Mouse (Mus musculus): ENCODE results near the gene Prnd. TPM values are rescaled to one million over a fixed set of nuclear protein-coding genes. Genes with fewer than 3 reads are reported as not detected.

The Prnd gene
- polyA plus RNA-seq, 1 experiment from 2014 or later: 14.6 TPM

DNA sequence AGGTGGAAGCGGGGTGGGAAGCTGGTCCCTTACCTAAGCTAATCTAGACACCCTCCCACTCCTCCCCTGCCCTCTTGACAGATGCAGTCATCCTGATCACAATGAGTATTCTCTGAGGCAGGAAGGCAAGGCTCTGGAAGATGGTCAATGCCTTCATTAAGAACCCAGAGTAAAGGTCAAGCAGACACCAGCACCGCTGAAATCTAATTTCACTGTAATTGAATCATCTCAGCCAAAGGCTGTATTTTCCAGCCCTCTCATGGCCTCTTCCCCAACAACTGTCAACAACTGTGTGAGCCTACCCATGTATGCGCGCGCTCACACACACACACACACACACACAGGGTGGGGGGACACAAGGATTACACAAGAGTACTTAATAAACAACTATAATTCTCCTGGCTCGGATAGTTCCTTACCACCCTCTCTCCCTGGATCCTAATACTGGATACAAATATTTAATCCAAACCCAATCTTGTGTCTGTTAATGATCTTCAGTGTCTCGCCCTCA lies 42.3 kb upstream of the Prnd start:
- no peak for ATAC-seq (ENCODE audit: insufficient number of reproducible peaks, low FRiP score, low TSS enrichment, low read depth)
- Histone ChIP-seq H3K4me2 (ENCODE audit: low read depth, severe bottlenecking) (no peak overlapping the region), H3K27ac (replicated peaks; ENCODE audit: low read depth, low read length) (no peak overlapping the region), H3K36me3 (ENCODE audit: control insufficient read depth, insufficient read depth, low read length) (no peaks in the 10 kb centered on the region), H3K4me3 (ENCODE audit: low read depth, low read length) (no peak overlapping the region), H3K4me1 (ENCODE audit: control insufficient read depth, insufficient read depth, low read length) (peaks cover 2% of the 10 kb centered on the region; the same call in 1 of the 2 replicates), H3K9me3 (ENCODE audit: control insufficient read depth, low read length) (no peaks in the 10 kb centered on the region), H3K27me3 (ENCODE audit: control insufficient read depth, insufficient read depth, low read length) (no peaks in the 10 kb centered on the region), H3K9ac (ENCODE audit: low read length) (no peak overlapping the region)
- 93% methylated on average over 7 of the region's 7 CpGs for WGBS
- no peak for DNase-seq (ENCODE audit: low spot score)

DNA sequence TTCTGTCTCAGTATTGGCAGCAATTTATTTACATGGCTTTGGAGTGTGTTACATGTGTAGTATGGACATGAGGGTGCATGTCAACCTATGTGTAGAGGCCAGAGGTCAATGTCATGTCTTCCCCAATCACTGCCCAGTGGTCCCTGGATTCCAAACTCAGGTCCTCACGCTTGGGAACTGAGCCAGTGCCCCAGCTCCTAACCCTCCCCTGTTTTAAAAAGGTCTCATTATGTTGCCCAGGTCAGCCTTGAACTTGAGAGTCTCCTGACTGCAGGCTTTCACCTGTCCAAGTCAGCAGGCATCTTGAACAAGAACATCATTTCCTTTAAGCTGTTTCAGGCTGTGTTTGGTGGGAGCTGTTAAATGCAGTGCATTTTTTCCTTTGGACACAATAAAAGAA lies 41.8 kb upstream of the Prnd start:
- DNase-seq (ENCODE audit: low spot score) (no peak), ATAC-seq (ENCODE audit: insufficient number of reproducible peaks, low FRiP score, low TSS enrichment, low read depth) (no peak)
- H3K27me3 ChIP-seq (ENCODE audit: control insufficient read depth, insufficient read depth, low read length): no peaks in the 10 kb centered on the region
- WGBS: 71% methylated on average over 1 of the region's 1 CpGs
- H3K27ac ChIP-seq (replicated peaks; ENCODE audit: low read depth, low read length): no peak overlapping the region
- no peak overlapping the region; the same call in 1 of the 2 replicates for H3K4me2 ChIP-seq (ENCODE audit: low read depth, severe bottlenecking)
- no peaks in the 10 kb centered on the region for H3K9me3 ChIP-seq (ENCODE audit: control insufficient read depth, low read length)
- H3K4me3 ChIP-seq (ENCODE audit: low read depth, low read length): no peak overlapping the region; the same call in 1 of the 2 replicates
- no peaks in the 10 kb centered on the region for H3K36me3 ChIP-seq (ENCODE audit: control insufficient read depth, insufficient read depth, low read length)
- peaks cover 2% of the 10 kb centered on the region; the same call in 1 of the 2 replicates for H3K4me1 ChIP-seq (ENCODE audit: control insufficient read depth, insufficient read depth, low read length)
- no peak overlapping the region for H3K9ac ChIP-seq (ENCODE audit: low read length)

DNA sequence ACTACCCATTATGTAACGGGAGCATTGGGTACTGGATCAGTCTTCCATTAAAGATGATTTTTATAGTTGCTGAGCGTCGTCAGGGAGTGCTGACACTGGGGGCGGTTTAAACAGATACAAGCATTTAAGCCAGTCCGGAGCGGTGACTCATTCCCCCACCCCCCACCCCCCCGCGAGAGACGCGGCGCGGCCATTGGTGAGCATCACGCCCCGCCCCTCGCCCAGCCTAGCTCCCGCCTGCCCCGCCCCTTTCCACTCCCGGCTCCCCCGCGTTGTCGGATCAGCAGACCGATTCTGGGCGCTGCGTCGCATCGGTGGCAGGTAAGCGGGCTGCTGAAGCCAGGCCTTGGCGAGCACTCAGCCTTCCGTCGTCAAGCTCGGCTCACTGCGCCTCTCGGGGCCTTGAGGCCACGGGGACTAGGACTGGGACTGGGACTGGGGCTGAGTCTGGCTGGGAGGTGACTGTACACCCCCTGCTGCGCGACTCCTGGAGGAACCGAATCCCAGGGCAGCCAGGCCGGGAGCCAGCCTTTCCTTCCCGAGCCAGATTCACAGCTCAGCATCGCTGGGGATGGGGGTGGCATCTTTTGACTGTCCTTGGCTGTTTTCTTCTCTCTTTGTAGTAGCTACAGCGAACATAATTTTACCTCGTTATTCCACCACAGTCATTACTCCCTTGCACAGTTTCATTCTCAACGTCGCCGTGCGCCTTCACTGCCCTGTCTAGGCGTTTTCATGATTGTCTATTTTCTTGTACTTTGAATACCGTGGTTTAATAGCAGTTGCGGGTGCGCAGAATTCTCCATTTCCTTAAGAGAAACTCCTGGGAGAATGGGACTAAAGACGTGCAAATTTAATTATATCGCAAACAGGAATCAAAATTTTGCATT lies 40.7 kb upstream of the Prnd start, which contains the start of the genes Prnp and Prn:
Gene Prnp, plus strand, starts transcription at position 246 of the 890 bp plus-strand sequence.
Gene Prn, plus strand, starts transcription at position 275 of the 890 bp plus-strand sequence.
- Histone ChIP-seq H3K4me2 (ENCODE audit: low read depth, severe bottlenecking) (peak within 1 kb of the TSS; percentile 74), H3K27me3 (ENCODE audit: control insufficient read depth, insufficient read depth, low read length) (no peaks in the 10 kb centered on the region), H3K9ac (ENCODE audit: low read length) (peak within 1 kb of the TSS; percentile 62), H3K9me3 (ENCODE audit: control insufficient read depth, low read length) (no peaks in the 10 kb centered on the region), H3K36me3 (ENCODE audit: control insufficient read depth, insufficient read depth, low read length) (no peaks in the 10 kb centered on the region), H3K4me3 (ENCODE audit: low read depth, low read length) (peak within 1 kb of the TSS; percentile 52), H3K27ac (replicated peaks; ENCODE audit: low read depth, low read length) (no peak within 1 kb of the TSS), H3K4me1 (ENCODE audit: control insufficient read depth, insufficient read depth, low read length) (peaks cover 2% of the 10 kb centered on the region; the same call in 1 of the 2 replicates)
- peak; percentile 94 for DNase-seq (ENCODE audit: low spot score)
- WGBS: 6% methylated on average over 52 of the region's 52 CpGs
- ATAC-seq (ENCODE audit: insufficient number of reproducible peaks, low FRiP score, low TSS enrichment, low read depth): peak; percentile 91

DNA sequence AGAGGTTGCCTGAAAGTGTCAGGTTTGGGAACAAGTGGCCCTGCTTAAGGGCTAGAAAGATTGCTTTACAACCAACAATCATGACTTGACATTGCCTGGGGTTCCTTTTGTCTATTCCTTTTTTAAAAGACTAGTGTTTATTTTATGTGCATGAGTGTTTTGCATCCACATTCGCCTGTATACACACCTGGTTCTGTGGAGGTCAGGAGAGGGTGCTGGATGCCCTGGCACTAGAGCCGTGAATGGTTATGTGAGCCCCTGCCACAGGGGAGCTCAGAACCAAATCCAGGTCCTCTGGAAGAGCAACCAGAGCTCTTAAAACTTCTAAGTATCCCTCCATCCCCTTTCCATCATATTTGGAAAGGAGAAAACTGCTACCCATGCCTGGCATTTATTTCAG lies 39.8 kb upstream of the Prnd start:
- Histone ChIP-seq H3K4me2 (ENCODE audit: low read depth, severe bottlenecking) (peak overlapping the region; percentile 8; the same call in 1 of the 2 replicates), H3K4me3 (ENCODE audit: low read depth, low read length) (0 out of 2 replicates have a peak overlapping the region, but pooled peaks have one; percentile 52), H3K9me3 (ENCODE audit: control insufficient read depth, low read length) (no peaks in the 10 kb centered on the region), H3K36me3 (ENCODE audit: control insufficient read depth, insufficient read depth, low read length) (no peaks in the 10 kb centered on the region), H3K9ac (ENCODE audit: low read length) (no peak overlapping the region), H3K4me1 (ENCODE audit: control insufficient read depth, insufficient read depth, low read length) (peaks cover 2% of the 10 kb centered on the region; the same call in 1 of the 2 replicates), H3K27me3 (ENCODE audit: control insufficient read depth, insufficient read depth, low read length) (no peaks in the 10 kb centered on the region), H3K27ac (replicated peaks; ENCODE audit: low read depth, low read length) (no peak overlapping the region)
- DNase-seq (ENCODE audit: low spot score): no peak
- no peak for ATAC-seq (ENCODE audit: insufficient number of reproducible peaks, low FRiP score, low TSS enrichment, low read depth)
- WGBS: 39% methylated on average over 2 of the region's 2 CpGs

DNA sequence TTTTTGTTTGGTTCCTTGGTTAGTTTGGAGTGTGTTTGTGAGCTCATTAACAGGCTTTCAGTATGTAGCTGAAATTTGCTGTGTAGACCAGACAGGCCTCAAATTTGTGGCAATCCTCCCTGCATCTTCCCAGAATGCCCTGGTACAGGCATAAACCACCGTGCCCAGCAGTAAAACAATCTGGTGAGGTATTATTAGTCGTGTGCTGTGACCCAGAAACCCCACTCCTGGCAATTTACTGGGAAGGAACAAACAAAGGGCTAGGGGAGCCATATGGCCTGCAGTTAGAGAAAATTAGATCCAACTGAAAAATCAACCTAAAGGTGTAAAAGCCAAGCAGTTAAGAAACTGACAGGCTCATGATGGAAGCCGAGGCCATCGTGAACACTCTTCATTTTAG lies 39.3 kb upstream of the Prnd start:
- Histone ChIP-seq H3K4me1 (ENCODE audit: control insufficient read depth, insufficient read depth, low read length) (peaks cover 2% of the 10 kb centered on the region; the same call in 1 of the 2 replicates), H3K9ac (ENCODE audit: low read length) (no peak overlapping the region), H3K4me2 (ENCODE audit: low read depth, severe bottlenecking) (no peak overlapping the region), H3K4me3 (ENCODE audit: low read depth, low read length) (no peak overlapping the region), H3K36me3 (ENCODE audit: control insufficient read depth, insufficient read depth, low read length) (no peaks in the 10 kb centered on the region), H3K27ac (replicated peaks; ENCODE audit: low read depth, low read length) (no peak overlapping the region), H3K27me3 (ENCODE audit: control insufficient read depth, insufficient read depth, low read length) (no peaks in the 10 kb centered on the region), H3K9me3 (ENCODE audit: control insufficient read depth, low read length) (no peaks in the 10 kb centered on the region)
- ATAC-seq (ENCODE audit: insufficient number of reproducible peaks, low FRiP score, low TSS enrichment, low read depth): no peak
- DNase-seq (ENCODE audit: low spot score): no peak
- 17% methylated on average over 4 of the region's 4 CpGs for WGBS

DNA sequence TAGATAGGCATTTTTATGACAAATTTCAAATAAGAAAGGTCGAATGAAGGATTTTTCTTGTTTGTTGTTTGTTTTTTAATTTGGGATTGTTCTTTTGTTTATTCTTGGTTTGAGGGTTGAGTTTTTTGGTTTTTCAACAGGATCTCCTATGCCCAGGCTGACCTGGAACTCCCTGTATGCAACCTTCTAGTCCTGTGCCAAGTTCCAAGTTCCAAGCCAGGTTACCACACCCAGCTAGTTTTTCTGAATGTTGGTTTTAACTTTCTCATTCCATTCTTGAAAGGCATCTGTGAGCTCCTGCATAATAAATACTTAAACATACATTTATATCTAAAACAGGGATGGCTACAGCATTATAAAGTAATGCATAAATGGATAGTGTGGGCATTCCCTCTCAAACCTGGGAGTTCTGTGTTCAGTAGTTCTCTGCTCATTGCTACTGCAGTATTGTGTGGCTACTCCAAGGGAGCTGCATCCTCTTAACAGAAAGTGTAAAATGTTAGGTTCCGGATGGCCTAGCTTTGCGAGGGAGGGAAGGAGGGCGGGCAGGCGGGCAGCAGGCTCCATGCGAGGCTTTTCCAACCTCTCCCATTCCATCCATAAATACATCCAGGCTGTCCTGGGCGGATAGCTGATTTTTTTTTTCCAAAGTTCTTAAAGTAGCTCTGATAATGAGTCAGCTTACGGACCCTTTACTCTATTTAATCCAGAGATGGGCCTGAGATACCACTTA lies 38.0 kb upstream of the Prnd start:
- H3K4me2 ChIP-seq (ENCODE audit: low read depth, severe bottlenecking): no peak overlapping the region
- DNase-seq (ENCODE audit: low spot score) (no peak), ATAC-seq (ENCODE audit: insufficient number of reproducible peaks, low FRiP score, low TSS enrichment, low read depth) (no peak)
- H3K4me1 ChIP-seq (ENCODE audit: control insufficient read depth, insufficient read depth, low read length): peaks cover 2% of the 10 kb centered on the region; the same call in 1 of the 2 replicates
- no peaks in the 10 kb centered on the region for H3K36me3 ChIP-seq (ENCODE audit: control insufficient read depth, insufficient read depth, low read length)
- H3K9me3 ChIP-seq (ENCODE audit: control insufficient read depth, low read length): no peaks in the 10 kb centered on the region
- no peaks in the 10 kb centered on the region for H3K27me3 ChIP-seq (ENCODE audit: control insufficient read depth, insufficient read depth, low read length)
- WGBS: 74% methylated on average over 8 of the region's 8 CpGs
- H3K4me3 ChIP-seq (ENCODE audit: low read depth, low read length): no peak overlapping the region
- H3K27ac ChIP-seq (replicated peaks; ENCODE audit: low read depth, low read length): no peak overlapping the region
- H3K9ac ChIP-seq (ENCODE audit: low read length): no peak overlapping the region

DNA sequence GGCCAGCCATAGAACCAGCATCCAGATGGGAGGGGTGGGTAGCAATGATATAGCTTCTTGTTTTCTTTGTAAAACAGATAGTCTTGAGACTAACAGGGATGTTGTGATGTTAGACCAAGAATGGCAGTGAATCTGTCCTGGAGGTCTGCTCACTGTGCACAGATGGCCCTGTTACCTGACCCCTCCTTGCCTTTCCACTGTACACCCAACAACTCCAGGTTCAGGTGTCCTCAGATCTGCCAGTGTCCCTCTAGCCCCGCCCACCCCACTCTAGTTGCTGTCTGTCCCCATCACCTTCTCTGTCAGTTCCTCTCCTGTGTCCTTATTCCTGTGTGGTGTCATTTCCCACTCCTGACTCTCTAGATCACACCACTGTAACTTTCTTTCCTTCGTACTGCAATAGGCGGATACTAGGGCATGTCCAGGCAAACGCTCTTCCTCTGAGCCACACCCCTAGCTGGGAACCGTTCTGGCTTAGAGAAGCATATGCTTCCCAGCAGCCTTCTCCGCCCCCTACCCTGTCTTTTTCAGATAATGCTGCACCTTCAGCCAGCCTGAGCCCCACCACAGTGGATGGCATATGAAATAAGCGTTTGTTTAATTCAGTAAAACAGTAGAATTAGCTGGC lies 18.3 kb upstream of the Prnd start:
- WGBS: 80% methylated on average over 7 of the region's 7 CpGs
- Histone ChIP-seq H3K9ac (ENCODE audit: low read length) (no peak overlapping the region), H3K36me3 (ENCODE audit: control insufficient read depth, insufficient read depth, low read length) (no peaks in the 10 kb centered on the region), H3K9me3 (ENCODE audit: control insufficient read depth, low read length) (no peaks in the 10 kb centered on the region), H3K4me2 (ENCODE audit: low read depth, severe bottlenecking) (no peak overlapping the region), H3K4me1 (ENCODE audit: control insufficient read depth, insufficient read depth, low read length) (no peaks in the 10 kb centered on the region), H3K4me3 (ENCODE audit: low read depth, low read length) (no peak overlapping the region), H3K27me3 (ENCODE audit: control insufficient read depth, insufficient read depth, low read length) (no peaks in the 10 kb centered on the region), H3K27ac (replicated peaks; ENCODE audit: low read depth, low read length) (no peak overlapping the region)
- ATAC-seq (ENCODE audit: insufficient number of reproducible peaks, low FRiP score, low TSS enrichment, low read depth): no peak
- DNase-seq (ENCODE audit: low spot score): no peak

DNA sequence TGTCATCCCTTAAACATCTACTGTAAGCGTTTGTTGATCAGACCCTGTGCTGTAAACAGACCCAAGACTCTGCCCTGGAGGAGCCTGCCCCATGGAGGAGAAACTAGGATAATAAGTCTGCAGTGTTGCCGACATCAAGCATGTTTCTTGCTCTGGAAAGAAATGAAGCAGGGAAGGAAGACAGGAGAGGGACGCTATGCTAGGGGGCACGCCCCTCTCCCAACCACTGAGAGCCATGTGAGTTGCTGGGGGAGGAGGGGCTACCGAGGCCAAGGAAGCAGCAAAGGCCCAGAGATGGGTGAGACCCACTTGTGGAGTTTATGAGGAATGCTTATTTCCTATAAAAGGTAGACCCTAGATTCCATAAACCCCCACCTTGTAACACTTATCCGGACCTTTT lies 17.6 kb upstream of the Prnd start:
- 39% methylated on average over 6 of the region's 6 CpGs for WGBS
- no peaks in the 10 kb centered on the region for H3K4me1 ChIP-seq (ENCODE audit: control insufficient read depth, insufficient read depth, low read length)
- DNase-seq (ENCODE audit: low spot score) (no peak), ATAC-seq (ENCODE audit: insufficient number of reproducible peaks, low FRiP score, low TSS enrichment, low read depth) (no peak)
- H3K27me3 ChIP-seq (ENCODE audit: control insufficient read depth, insufficient read depth, low read length): no peaks in the 10 kb centered on the region
- no peak overlapping the region; the same call in 1 of the 2 replicates for H3K9ac ChIP-seq (ENCODE audit: low read length)
- H3K4me3 ChIP-seq (ENCODE audit: low read depth, low read length): no peak overlapping the region
- no peak overlapping the region for H3K27ac ChIP-seq (replicated peaks; ENCODE audit: low read depth, low read length)
- no peaks in the 10 kb centered on the region for H3K36me3 ChIP-seq (ENCODE audit: control insufficient read depth, insufficient read depth, low read length)
- H3K9me3 ChIP-seq (ENCODE audit: control insufficient read depth, low read length): no peaks in the 10 kb centered on the region
- H3K4me2 ChIP-seq (ENCODE audit: low read depth, severe bottlenecking): no peak overlapping the region

Data from limb, embryonic 11.5 days (tissue).